Mouse (Mus musculus) MEL (cell line): ENCODE results near the gene Cd40lg.

Source experiments
- CTCF ChIP-seq, 3 experiments: IDR thresholded peaks in 2 of 3; conservative IDR thresholded peaks in 1 of 3; 2 replicates each; pipeline ENCODE4 v1.5.1; 2011 to 2012; ENCODE audit warnings: low read length in 3 of 3, low read depth in 2 of 3, mild to moderate bottlenecking in 2 of 3, improper control_type of control experiment in 1 of 3, inconsistent platforms in 1 of 3, mixed read lengths in 1 of 3, moderate library complexity in 1 of 3; ENCODE audit not compliant: control insufficient read depth in 1 of 3, insufficient read depth in 1 of 3, poor library complexity in 1 of 3, severe bottlenecking in 1 of 3
- EP300 ChIP-seq, 2 experiments: IDR thresholded peaks; 2 replicates each; pipeline ENCODE4 v1.6.1; 2011; ENCODE audit warnings: improper control_type of control experiment in 2 of 2, low read length in 2 of 2, low read depth in 1 of 2, mild to moderate bottlenecking in 1 of 2
- GABPA ChIP-seq: IDR thresholded peaks from 2 replicates; pipeline ENCODE4 v1.6.1; 2012; ENCODE audit warnings: low read depth, mild to moderate bottlenecking, inconsistent platforms, low read length, improper control_type of control experiment, moderate library complexity
- KAT2A ChIP-seq: conservative IDR thresholded peaks from 2 replicates; pipeline ENCODE4 v1.6.1; 2012; ENCODE audit warnings: low read depth, low read length, improper control_type of control experiment, inconsistent platforms
- MYC ChIP-seq: IDR thresholded peaks from 2 replicates; pipeline ENCODE4 v1.6.1; 2011; ENCODE audit warnings: low read depth, mild to moderate bottlenecking, low read length, improper control_type of control experiment, moderate library complexity
- POLR2AphosphoS5 ChIP-seq: IDR thresholded peaks from 2 replicates; pipeline ENCODE4 v1.6.1; 2012; ENCODE audit warnings: low read depth, borderline replicate concordance, mild to moderate bottlenecking, inconsistent platforms, low read length, moderate library complexity, mixed read lengths
- RCOR1 ChIP-seq: IDR thresholded peaks from 2 replicates; pipeline ENCODE4 v1.6.1; 2012; ENCODE audit warnings: low read depth, mild to moderate bottlenecking, inconsistent platforms, low read length, improper control_type of control experiment
- TCF12 ChIP-seq: IDR thresholded peaks from 2 replicates; pipeline ENCODE4 v1.6.1; 2014; ENCODE audit warnings: low read depth, mild to moderate bottlenecking, inconsistent platforms, low read length, improper control_type of control experiment, moderate library complexity
- ZKSCAN1 ChIP-seq: IDR thresholded peaks from 2 replicates; pipeline ENCODE4 v1.6.1; 2012; ENCODE audit warnings: low read depth, mild to moderate bottlenecking, inconsistent platforms, low read length, improper control_type of control experiment, moderate library complexity

DNA sequence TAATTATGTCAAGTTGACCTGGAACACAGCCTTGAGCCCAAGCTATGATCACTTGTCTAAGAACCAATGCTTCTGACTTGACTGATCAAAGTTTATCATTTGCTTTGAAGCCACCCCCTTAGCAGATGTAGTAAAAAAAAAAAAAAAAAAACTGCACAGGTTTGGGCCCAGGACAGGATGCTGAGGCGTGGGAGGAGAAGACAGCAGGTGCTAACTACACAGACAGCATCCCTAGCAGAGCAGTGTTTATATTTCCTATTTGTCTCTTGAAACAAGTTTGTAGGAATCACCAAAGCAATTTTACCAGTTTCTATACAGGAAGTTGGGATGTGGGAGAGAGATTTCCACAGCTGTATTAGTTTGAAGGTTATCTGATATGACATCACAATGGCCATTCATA lies 1.4 kb upstream of the Cd40lg start:
- no peak for TF ChIP-seq EP300 (IDR thresholded peaks at IDR 0.05; ENCODE audit: low read depth in 1 of 2, low read length in 2 of 2)
- no peak for TF ChIP-seq POLR2AphosphoS5
- TF ChIP-seq TCF12 = no peak
- TF ChIP-seq KAT2A = no peak
- TF ChIP-seq GABPA = no peak
- TF ChIP-seq ZKSCAN1 = no peak
- no peak for TF ChIP-seq MYC
- TF ChIP-seq RCOR1 = no peak
- TF ChIP-seq CTCF (IDR thresholded peaks at IDR 0.05 in 2 of 3, conservative IDR thresholded peaks at IDR 0.05 in 1 of 3; ENCODE audit: control insufficient read depth in 1 of 3, insufficient read depth in 1 of 3, low read depth in 2 of 3, low read length in 3 of 3, poor library complexity in 1 of 3, severe bottlenecking in 1 of 3) = no peak
